Mouse (Mus musculus) adrenal gland, adult 18-20 months (tissue): ENCODE measurements around the gene Bcorl1. TPM values are rescaled to one million over a fixed set of nuclear protein-coding genes. Genes with fewer than 3 reads are reported as not detected.
"Not testable (repeated sequence)": the region's sequence is repeated elsewhere in the genome, so short reads cannot be mapped to it uniquely, and the experiment has no call there.

Experiments used
- DNase-seq, 2 experiments: peaks; one replicate each; pipeline ENCODE4 v3.0.0; 2021 to 2022; ENCODE audit warnings: low spot score in 2 of 2
- total RNA-seq, 2 experiments: library from RNA; stranded (reverse); gene quantifications; 1 replicate in 1 of 2; 2 replicates in 1 of 2; pipeline ENCODE4 v1.2.3; 2021

The Bcorl1 gene
- total RNA-seq, 2 experiments from 2014 or later = 8.0 to 9.1 TPM

GRCm38 (mm10) chrX:48385927-48386326, 44.8 kb downstream of the Bcorl1 start:
- DNase-seq = no peak

DNA sequence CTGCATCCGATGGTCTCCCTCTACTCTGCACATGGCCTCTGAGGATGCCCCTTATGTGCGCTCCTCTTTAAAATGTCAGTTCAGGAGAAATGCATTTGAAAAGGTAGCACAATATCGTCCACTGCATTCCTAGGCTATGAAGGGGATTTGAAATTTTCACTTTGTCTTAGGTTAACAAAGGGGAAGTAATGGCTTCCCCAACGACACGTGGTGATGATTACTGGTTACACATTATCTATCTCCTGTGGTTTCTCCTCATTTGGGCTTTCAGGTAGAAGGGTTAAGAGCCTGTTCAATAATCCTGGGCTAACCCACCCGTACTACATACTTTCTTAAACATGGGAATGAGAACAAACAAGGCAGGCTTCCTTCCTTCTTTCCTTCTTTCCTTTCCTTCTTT, 48.2 kb downstream of the Bcorl1 start:
- no peak for DNase-seq

DNA sequence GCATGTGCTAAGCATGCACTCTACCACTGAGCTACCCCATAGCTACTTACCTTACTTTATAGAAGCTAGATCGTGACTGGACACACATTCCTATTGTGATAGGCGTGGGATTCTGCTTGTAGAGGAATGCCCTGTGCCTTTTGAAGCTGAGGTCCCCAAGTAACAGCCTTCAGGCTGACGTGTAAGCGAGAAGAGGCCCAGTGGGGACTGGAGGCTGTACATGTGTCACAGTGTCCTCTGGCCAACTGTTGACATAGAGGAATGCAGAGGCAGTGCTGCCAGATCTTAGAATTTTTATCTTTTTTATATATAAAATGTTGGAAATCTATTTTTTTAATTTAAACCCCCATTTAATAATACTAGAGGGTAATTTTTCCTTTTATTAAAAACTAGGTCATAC, 58.8 kb downstream of the Bcorl1 start:
- DNase-seq = no peak

DNA sequence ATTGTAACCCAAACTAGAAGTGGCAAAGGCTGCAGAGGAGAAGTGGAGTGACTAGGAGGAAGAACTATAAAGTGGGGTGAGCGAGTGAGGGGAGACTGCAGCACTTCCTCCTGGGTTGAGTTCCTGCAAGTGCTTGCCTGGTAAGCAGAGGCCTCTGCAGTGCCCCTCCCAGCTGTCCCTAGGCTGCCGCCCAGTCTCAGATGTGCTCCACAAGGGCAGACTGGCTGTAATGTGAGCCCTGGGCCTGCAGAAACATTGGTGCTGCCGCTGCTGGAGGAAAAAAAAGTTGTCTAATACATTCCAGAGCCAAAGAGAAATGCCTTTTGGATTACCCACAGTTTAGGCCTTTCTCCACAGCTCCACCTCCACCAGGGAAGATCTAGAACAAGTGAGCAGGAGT, 64.0 kb downstream of the Bcorl1 start:
- DNase-seq = no peak

- DNase-seq = peak; percentile 89 to 90
These were observed 68.6 kb downstream of the Bcorl1 start for GRCm38 (mm10) chrX:48409611-48410387.

DNA sequence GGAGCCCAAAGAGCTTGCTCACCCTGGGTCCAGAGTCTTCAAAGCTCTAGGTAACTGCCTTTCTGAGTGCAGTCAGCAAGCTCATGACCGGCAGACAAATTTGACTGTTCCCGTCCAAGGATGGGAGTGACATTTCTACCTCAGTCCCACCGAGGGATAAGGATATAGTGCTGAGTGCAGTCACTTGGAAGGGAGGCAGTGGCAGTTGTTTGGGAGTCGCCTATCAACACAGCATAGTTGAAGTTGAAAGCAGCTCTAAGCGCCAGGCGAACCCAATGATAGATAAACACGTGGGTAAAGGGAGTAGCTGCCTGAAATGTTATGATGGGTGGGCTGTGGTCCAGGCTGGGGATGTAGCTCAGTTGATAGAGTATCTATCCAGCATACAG, 69.2 kb downstream of the Bcorl1 start:
- DNase-seq = no peak

DNA sequence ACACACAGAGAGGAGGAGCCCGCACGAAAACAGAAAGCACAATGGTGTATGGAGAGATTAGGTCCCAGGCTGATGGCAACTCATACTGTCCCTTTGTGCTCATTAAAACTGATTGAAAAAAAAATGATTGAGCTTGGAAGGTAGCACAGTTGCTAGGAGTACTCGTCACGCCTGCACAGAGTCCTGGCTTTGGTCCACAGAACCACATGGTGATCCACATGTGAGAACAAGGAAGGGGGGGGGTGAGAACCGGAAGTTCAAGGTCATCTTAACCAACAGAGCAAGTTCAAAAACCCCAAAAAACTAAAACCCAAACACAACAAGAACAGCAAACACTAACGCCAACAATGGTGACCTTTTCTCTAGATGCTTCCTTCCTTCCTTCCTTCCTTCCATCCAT, 71.5 kb downstream of the Bcorl1 start:
- no peak for DNase-seq

DNA sequence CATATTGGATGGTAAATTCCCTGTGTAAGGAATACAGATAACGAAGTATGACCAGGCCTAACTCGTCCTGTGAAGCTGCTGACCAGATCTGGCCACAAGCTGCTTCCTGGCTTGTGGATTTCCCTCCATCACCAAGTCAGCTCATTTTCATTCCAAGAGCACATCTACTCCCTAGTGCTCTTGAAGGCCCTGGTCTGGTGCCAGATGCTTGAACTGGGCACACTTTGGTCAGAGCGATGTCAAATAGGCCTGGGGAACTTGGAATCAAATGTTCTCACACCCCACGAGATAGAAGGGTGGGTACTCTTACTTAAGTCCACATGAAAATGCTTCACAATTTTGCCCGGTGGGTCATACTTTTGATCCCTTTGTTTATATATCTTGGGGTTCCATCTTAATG, 73.1 kb downstream of the Bcorl1 start:
- no peak for DNase-seq

DNA sequence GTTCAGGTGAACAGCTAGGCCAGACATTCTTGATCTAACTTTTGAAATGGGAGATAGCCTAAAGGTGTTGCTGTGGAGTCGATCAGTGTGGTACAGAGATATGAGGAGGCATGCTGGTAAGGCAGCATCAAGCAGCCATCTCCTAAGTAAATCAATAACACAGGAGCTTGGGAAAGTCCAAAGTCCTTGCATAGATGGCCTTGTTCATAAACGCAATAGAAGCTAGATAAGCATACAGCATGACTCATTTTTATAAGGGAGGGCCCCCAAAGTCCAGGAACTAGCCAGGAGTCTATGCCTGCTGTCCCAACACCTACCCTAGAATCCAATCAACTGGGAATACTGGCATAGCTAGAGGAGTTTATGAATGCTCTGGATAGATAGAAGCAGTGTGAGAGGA, 77.3 kb downstream of the Bcorl1 start:
- no peak for DNase-seq

DNA sequence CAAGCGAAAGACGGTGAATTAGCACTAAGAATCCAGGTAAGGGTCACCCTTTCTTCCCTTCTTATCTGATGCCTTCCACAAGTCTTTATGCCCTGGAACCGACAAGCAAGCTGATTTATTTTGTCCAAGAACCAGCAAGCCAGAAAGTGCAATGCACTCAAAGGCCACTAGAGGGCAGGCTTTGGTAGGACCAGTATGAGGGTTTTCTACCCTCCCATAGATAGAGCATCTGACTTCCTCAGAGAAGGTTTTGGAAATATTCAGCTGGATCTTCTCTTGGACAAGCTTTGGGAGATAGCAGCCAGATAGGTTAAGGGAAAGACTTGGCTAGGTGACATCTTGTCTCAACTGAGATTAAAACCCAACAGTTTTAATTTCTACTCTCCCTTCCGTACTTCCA, 81.8 kb downstream of the Bcorl1 start:
- peak; percentile 67 to 70 for DNase-seq

DNA sequence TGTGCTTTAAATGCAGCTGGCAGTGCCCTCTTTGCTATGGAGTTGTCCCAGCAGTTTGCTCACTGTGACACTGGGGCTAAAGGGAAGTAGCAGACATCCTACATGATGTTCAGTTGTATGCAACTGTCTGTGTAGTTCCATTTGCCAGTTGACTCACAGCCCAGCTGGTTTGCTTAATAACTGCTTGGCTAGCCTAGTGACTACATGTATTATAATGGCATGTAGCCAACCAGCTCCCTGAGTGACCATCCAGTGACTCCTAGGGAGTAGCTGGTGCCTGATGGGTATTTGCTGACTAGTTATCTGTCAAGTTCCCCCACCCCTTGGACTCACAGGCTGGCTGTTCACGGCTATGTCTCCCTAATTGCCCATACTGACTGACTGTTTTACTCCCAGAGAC, 82.5 kb downstream of the Bcorl1 start:
- DNase-seq = no peak

GRCm38 (mm10) chrX:48424583-48424982, 83.4 kb downstream of the Bcorl1 start:
- DNase-seq = no peak

GRCm38 (mm10) chrX:48425280-48425679, 84.1 kb downstream of the Bcorl1 start:
- no peak for DNase-seq

DNA sequence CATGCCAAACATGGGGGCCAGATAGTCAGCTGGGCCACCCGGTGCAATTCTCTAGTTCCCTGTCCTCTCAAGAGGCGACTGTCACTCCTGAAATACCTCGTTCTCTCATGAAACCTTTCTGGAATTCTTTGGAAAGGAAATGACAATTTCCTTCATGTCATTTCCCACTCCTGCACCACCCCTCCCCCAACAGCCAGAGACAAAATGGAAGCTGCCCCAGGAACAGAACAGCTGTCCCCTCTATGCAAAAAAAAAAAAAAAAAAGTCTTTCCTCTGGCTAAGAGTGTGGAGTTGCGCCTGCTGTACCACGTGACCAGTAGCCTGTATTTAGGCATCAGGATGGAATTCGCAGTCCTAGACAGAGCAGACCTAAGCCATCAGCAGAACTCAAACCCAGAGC, 87.1 kb downstream of the Bcorl1 start:
- no peak for DNase-seq

- no peak for DNase-seq
These were observed 87.5 kb downstream of the Bcorl1 start for GRCm38 (mm10) chrX:48428642-48429041.

- DNase-seq = no peak
These were observed 87.9 kb downstream of the Bcorl1 start for GRCm38 (mm10) chrX:48429100-48429499.

GRCm38 (mm10) chrX:48429538-48429937, 88.4 kb downstream of the Bcorl1 start:
- no peak for DNase-seq

- DNase-seq = no peak
These were observed 91.7 kb downstream of the Bcorl1 start for GRCm38 (mm10) chrX:48432599-48433526.

DNA sequence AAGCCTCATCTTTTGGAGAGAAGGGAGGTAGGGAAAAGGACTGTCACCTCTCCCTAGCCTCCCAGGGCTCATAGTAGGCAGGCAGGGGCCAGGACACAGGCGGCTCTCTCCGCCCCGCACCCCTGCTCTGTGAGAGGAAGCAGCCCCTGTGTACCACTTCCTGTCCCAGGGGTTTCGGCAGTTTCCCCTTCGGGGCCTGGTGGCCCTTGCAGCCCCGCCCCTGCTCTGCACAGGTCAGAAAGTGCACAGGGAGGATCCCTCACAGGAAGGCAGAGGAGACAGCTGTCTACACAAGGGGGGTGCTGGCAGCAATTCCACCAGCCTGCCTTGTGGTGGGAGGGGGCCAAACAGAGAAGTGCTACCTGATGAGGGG, 92.4 kb downstream of the Bcorl1 start:
- no peak for DNase-seq

GRCm38 (mm10) chrX:48434251-48434650, 93.1 kb downstream of the Bcorl1 start:
- DNase-seq = no peak

DNA sequence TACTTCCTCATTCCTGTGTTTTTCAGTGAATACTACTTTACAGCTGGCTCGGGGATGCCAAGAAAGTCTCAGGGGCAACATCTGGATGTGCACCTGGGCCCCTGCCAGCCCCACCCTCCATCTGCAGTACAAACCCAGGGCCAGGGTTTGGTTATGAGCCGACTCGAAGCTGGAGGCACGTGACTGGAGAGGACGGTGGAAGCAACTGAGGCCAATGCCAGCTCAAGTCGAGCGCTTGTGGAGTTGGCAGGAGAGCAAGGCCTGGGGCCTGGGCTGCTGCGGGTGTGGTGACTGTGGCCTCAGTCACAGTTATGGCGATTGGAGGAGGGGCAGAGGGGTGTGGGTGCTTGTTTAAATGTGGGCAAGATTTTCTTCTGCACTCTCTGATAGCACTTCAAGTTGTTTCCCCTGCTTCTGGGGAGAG, 94.3 kb downstream of the Bcorl1 start:
- DNase-seq = no peak

- not testable (repeated sequence) for DNase-seq
These were observed 94.9 kb downstream of the Bcorl1 start for GRCm38 (mm10) chrX:48436082-48436481.
